Mouse (Mus musculus): Measurements from ENCODE around the gene Midn. TPM values are rescaled to one million over a fixed set of nuclear protein-coding genes. Genes with fewer than 3 reads are reported as not detected.
A peak's percentile ranks its signal among the peaks of the same experiment; 100 is the strongest.

Midn gene
- polyA plus RNA-seq, 1 experiment from 2014 or later, result 16.1 TPM

DNA sequence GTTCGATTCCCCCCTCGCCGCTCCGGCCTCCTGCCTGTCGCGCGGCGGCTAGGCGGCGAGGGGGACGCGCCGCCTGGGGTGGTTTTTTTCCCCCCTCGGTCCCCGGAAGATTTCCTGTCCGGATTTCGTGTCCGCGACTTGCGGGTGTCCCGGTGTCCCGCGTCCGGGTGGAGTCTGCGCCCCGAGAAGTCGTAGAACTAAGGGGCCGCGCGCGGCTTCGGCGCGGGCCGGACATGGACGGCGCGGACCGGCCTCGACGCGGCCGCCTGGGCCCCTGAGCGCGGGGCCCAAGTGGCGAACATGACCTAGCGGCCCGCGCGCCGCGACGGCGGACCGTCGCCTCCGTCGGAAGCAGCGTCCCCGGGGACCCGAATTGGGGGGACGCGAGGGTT lies 32.1 kb upstream of the Midn start:
- peaks cover 37% of the 10 kb centered on the region for H3K4me1 ChIP-seq (replicated peaks)
- H3K9ac ChIP-seq, result peak overlapping the region; percentile 95
- H3K27ac ChIP-seq, result peak overlapping the region; percentile 83
- H3K4me2 ChIP-seq (replicated peaks), result peak overlapping the region; percentile 93
- under 1% methylated on average over 63 of the region's 63 CpGs for WGBS
- no peak for ATAC-seq
- peak overlapping the region; percentile 90 for H3K4me3 ChIP-seq (replicated peaks)
- no peaks in the 10 kb centered on the region for H3K27me3 ChIP-seq (replicated peaks)
- peaks cover 16% of the 10 kb centered on the region for H3K36me3 ChIP-seq
- no peaks in the 10 kb centered on the region for H3K9me3 ChIP-seq

- no peaks in the 10 kb centered on the region for H3K9me3 ChIP-seq
- 0 out of 2 replicates have a peak overlapping the region, but pooled peaks have one; percentile 83 for H3K27ac ChIP-seq
- H3K4me2 ChIP-seq (replicated peaks), result peak overlapping the region; percentile 93
- H3K9ac ChIP-seq, result peak overlapping the region; percentile 95
- no peak for ATAC-seq
- H3K4me3 ChIP-seq (replicated peaks), result peak overlapping the region; percentile 90
- H3K4me1 ChIP-seq (replicated peaks), result peaks cover 37% of the 10 kb centered on the region
- H3K27me3 ChIP-seq (replicated peaks), result no peaks in the 10 kb centered on the region
- WGBS, result under 1% methylated on average over 27 of the region's 27 CpGs
- peaks cover 19% of the 10 kb centered on the region for H3K36me3 ChIP-seq
Observed at GRCm38 (mm10) chr10:80116563-80116926, 31.5 kb upstream of the Midn start.

DNA sequence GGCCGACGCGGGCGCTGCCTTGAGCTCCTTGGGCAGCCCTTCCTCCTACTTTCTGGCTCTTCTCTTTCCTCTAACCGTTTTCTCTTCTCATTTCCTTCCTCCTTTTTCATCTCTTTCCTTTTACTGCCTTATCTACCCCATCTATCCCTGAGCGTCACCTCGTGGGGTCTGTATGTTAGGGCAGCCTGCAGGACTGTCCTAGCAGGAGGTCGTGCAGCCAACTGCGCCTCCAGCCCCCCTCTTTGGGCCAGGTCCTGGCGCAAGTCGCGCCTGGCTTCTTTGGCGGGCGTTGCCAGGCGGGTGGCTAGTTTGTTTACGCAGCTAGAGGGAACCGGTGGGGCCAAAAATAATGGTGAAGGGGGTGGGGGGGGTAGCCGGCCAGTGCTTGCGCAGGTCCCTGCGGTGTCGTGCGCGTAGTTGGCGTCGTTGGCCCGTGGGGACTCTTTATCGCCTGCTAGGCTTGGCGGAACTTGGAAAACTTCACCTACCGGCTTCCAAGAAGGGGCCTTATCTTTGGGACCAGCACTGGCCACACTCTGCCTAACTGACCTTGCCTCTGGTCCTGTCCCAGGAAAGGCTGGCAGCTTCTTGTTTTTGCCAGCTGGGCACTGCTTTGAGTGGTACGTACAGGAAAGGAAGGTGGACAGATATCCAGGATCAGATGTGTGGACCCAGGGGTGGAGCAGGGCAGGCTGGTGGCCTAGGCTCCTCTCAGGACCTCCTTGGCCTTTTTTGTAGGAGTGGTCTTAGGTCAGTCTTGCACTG lies 31.0 kb upstream of the Midn start:
- peaks cover 37% of the 10 kb centered on the region for H3K4me1 ChIP-seq (replicated peaks)
- ATAC-seq, result no peak
- WGBS, result 3% methylated on average over 30 of the region's 30 CpGs
- peak overlapping the region; percentile 93 for H3K4me2 ChIP-seq (replicated peaks)
- H3K27ac ChIP-seq, result no peak overlapping the region
- no peaks in the 10 kb centered on the region for H3K27me3 ChIP-seq (replicated peaks)
- H3K9me3 ChIP-seq, result no peaks in the 10 kb centered on the region
- H3K9ac ChIP-seq, result peak overlapping the region; percentile 95
- H3K4me3 ChIP-seq (replicated peaks), result peak overlapping the region; percentile 90
- H3K36me3 ChIP-seq, result peaks cover 22% of the 10 kb centered on the region

- H3K9me3 ChIP-seq, result no peaks in the 10 kb centered on the region
Observed at GRCm38 (mm10) chr10:80117736-80118135, 30.3 kb upstream of the Midn start.

DNA sequence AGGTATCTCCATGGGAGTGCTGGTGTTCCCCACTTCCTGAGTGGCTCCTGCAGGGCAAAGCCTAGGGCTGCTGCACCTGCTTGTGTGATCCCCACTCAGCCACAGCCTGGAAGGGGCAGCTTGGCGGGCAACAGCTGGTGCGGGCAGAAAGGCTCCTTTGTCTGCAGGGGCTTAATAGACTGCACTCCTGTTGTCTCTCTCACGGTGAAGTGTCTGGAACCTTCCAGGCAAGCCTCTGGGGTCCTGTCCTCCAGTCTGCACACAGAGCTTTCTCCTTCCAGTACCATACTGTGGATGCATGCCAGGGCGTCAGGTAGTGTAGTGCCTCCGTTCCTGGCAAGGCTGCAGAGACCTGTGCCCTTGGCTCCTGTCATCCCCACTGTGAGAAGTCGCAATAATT lies 29.5 kb upstream of the Midn start:
- peak overlapping the region; percentile 95; the same call in 1 of the 2 replicates for H3K9ac ChIP-seq
- peak overlapping the region; percentile 90 for H3K4me3 ChIP-seq (replicated peaks)

More at GRCm38 (mm10) chr10:80117736-80118135, 30.3 kb upstream of the Midn start:
- Histone ChIP-seq H3K27ac (no peak overlapping the region), H3K9ac (peak overlapping the region; percentile 95), H3K27me3 (replicated peaks) (no peaks in the 10 kb centered on the region), H3K36me3 (peaks cover 22% of the 10 kb centered on the region), H3K4me1 (replicated peaks) (peaks cover 37% of the 10 kb centered on the region), H3K4me2 (replicated peaks) (peak overlapping the region; percentile 93), H3K4me3 (replicated peaks) (peak overlapping the region; percentile 90)
- no peak for ATAC-seq
- WGBS, result 25% methylated on average over 1 of the region's 1 CpGs

GRCm38 (mm10) chr10:80120146-80120545 lies 27.9 kb upstream of the Midn start:
- H3K9ac ChIP-seq, result 0 out of 2 replicates have a peak overlapping the region, but pooled peaks have one; percentile 23
- ATAC-seq, result no peak
- no peaks in the 10 kb centered on the region for H3K27me3 ChIP-seq (replicated peaks)
- H3K4me1 ChIP-seq (replicated peaks), result peaks cover 27% of the 10 kb centered on the region
- WGBS, result 79% methylated on average over 2 of the region's 2 CpGs
- no peak overlapping the region for H3K4me3 ChIP-seq (replicated peaks)
- peaks cover 26% of the 10 kb centered on the region for H3K36me3 ChIP-seq
- H3K9me3 ChIP-seq, result no peaks in the 10 kb centered on the region
- no peak overlapping the region for H3K4me2 ChIP-seq (replicated peaks)
- H3K27ac ChIP-seq, result no peak overlapping the region

More for the DNA sequence above, 29.5 kb upstream of the Midn start:
- H3K36me3 ChIP-seq, result peaks cover 22% of the 10 kb centered on the region
- no peak for ATAC-seq
- 0 out of 2 replicates have a peak overlapping the region, but pooled peaks have one; percentile 15 for H3K27ac ChIP-seq
- H3K9me3 ChIP-seq, result no peaks in the 10 kb centered on the region
- H3K4me2 ChIP-seq (replicated peaks), result peak overlapping the region; percentile 93
- 67% methylated on average over 6 of the region's 6 CpGs for WGBS
- no peaks in the 10 kb centered on the region for H3K27me3 ChIP-seq (replicated peaks)
- H3K4me1 ChIP-seq (replicated peaks), result peaks cover 37% of the 10 kb centered on the region

DNA sequence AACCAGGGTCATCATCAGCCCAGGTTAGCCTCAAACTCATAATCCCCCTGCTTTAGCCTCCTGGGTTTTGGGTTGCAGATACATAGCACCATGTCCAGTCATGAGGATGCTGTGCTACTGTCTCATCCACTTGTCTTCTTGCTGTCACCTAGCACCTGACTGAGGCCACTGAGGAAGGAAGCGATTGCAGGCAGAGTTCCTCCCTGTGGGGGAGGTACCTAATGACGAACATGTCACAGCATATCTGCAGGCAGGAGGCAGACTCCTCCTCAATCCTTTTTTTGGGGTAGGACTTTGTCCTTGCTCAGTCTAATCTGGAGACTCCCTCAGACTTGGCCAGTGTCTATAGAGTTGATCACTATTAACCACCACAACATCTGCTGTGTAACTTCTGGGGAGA lies 26.4 kb upstream of the Midn start:
- no peak for ATAC-seq
- H3K36me3 ChIP-seq, result peaks cover 37% of the 10 kb centered on the region
- WGBS, result 87% methylated on average over 2 of the region's 2 CpGs
- H3K27ac ChIP-seq, result no peak overlapping the region
- H3K4me3 ChIP-seq (replicated peaks), result no peak overlapping the region
- no peaks in the 10 kb centered on the region for H3K9me3 ChIP-seq
- H3K9ac ChIP-seq, result no peak overlapping the region
- H3K4me1 ChIP-seq (replicated peaks), result peaks cover 27% of the 10 kb centered on the region
- H3K4me2 ChIP-seq (replicated peaks), result no peak overlapping the region
- H3K27me3 ChIP-seq (replicated peaks), result no peaks in the 10 kb centered on the region

DNA sequence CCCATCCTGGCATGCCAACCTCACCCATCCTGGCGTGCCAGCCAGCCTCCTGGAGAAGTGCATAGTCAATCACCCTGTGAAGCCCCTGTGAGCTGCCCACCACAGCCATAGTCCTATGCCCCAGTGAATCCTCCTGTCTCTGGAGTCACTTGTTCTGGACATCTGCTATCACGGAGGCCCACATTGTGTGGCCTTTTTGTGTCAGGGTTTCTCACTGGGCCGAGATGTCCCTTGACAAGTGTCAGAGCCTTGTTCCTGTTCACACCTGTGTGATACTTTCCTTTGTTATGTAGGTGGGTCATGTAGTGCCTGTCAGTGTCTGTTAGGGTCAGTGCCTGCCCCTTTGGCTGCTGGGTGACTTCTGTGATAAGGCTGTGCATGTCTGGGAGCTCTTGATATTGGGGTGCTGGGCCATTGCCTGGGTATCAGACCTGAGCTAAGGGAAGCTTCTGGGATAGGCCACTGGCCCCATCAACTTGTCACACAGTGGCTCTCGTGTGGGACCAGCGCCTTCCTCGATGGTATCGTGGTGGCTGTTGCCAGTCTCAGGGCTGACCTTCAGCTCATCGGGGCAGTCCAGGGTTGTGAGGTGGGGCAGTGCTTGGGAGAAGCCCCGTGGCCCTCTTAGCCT lies 24.0 kb upstream of the Midn start:
- Histone ChIP-seq H3K9me3 (no peaks in the 10 kb centered on the region), H3K9ac (no peak overlapping the region), H3K4me1 (replicated peaks) (peaks cover 6% of the 10 kb centered on the region; the same call in 1 of the 2 replicates), H3K4me3 (replicated peaks) (no peak overlapping the region), H3K27me3 (replicated peaks) (no peaks in the 10 kb centered on the region), H3K27ac (no peak overlapping the region), H3K36me3 (peaks cover 52% of the 10 kb centered on the region), H3K4me2 (replicated peaks) (no peak overlapping the region)
- 83% methylated on average over 9 of the region's 9 CpGs for WGBS
- ATAC-seq, result 0 out of 2 replicates have a peak, but pooled peaks have one; percentile 19

DNA sequence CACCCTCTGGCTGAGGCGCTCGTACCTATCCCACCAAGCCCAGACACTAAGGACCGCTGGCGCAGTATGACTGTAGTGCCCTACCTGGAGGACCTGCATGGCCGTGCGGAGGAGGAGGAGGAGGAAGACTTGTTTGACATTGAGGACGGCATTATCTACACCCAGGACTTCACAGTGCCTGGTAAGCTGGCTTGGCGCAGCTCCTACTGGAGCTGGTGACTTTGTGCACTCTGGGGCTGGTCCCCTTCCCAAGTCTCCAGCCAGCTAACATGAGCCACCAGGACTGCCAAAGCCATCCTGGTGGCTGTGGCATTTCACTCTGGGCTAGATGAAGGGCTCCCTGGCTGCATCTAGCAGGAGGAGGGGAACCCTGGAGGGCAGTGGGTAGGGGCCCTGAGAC lies 20.2 kb upstream of the Midn start:
- WGBS, result 97% methylated on average over 8 of the region's 8 CpGs
- H3K9ac ChIP-seq, result no peak overlapping the region
- H3K36me3 ChIP-seq, result peaks cover 62% of the 10 kb centered on the region
- no peak overlapping the region for H3K4me2 ChIP-seq (replicated peaks)
- H3K27me3 ChIP-seq (replicated peaks), result no peaks in the 10 kb centered on the region
- no peak for ATAC-seq
- H3K9me3 ChIP-seq, result no peaks in the 10 kb centered on the region
- H3K4me3 ChIP-seq (replicated peaks), result no peak overlapping the region
- H3K4me1 ChIP-seq (replicated peaks), result peaks cover 26% of the 10 kb centered on the region
- H3K27ac ChIP-seq, result no peak overlapping the region

GRCm38 (mm10) chr10:80129846-80130245 lies 18.2 kb upstream of the Midn start:
- H3K4me1 ChIP-seq (replicated peaks), result peaks cover 30% of the 10 kb centered on the region
- H3K27ac ChIP-seq, result peak overlapping the region; percentile 51
- H3K4me2 ChIP-seq (replicated peaks), result no peak overlapping the region
- H3K4me3 ChIP-seq (replicated peaks), result no peak overlapping the region
- no peak overlapping the region for H3K9ac ChIP-seq
- peaks cover 61% of the 10 kb centered on the region for H3K36me3 ChIP-seq
- no peaks in the 10 kb centered on the region for H3K9me3 ChIP-seq
- peak; percentile 23 for ATAC-seq
- H3K27me3 ChIP-seq (replicated peaks), result no peaks in the 10 kb centered on the region
- whole genome bisulfite sequencing, result 82% methylated on average over 9 of the region's 9 CpGs

DNA sequence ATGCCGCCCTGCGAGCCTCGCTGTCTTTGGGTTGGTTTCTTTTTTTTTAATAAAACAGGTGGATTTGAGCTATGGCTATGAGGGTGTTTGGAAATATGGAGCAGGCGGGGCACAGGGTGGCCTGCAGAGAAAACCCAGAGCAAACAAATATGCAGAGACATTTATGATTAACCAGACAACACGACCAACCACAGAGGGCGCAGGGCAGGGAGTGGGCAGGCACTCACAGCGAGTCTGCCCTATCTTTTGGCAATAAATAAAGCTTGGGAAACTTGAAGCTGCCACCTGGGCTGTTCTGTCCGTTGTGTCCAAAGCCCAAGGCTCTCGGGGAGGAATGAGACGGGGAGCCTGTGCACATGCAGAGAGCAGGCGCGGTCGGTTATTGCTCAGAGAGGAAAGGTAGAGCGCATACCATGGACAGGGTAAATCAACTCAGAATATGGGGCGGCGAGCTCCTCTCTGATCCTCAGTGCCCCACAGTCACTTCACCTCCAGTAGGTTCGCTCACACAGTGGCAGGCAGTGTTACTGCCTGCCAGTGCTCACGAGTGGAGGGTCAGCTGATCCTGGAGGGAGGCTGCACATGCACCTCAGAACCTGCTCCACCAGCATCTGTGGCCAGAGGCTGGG lies 17.6 kb upstream of the Midn start:
- H3K4me2 ChIP-seq (replicated peaks), result peak overlapping the region; percentile 33
- peaks cover 30% of the 10 kb centered on the region for H3K4me1 ChIP-seq (replicated peaks)
- H3K4me3 ChIP-seq (replicated peaks), result no peak overlapping the region; the same call in 1 of the 2 replicates
- peaks cover 56% of the 10 kb centered on the region for H3K36me3 ChIP-seq
- 59% methylated on average over 18 of the region's 18 CpGs for WGBS
- peak overlapping the region; percentile 20; the same call in 1 of the 2 replicates for H3K9ac ChIP-seq
- no peaks in the 10 kb centered on the region for H3K9me3 ChIP-seq
- no peaks in the 10 kb centered on the region for H3K27me3 ChIP-seq (replicated peaks)
- ATAC-seq, result peak; percentile 77
- H3K27ac ChIP-seq, result peak overlapping the region; percentile 51

DNA sequence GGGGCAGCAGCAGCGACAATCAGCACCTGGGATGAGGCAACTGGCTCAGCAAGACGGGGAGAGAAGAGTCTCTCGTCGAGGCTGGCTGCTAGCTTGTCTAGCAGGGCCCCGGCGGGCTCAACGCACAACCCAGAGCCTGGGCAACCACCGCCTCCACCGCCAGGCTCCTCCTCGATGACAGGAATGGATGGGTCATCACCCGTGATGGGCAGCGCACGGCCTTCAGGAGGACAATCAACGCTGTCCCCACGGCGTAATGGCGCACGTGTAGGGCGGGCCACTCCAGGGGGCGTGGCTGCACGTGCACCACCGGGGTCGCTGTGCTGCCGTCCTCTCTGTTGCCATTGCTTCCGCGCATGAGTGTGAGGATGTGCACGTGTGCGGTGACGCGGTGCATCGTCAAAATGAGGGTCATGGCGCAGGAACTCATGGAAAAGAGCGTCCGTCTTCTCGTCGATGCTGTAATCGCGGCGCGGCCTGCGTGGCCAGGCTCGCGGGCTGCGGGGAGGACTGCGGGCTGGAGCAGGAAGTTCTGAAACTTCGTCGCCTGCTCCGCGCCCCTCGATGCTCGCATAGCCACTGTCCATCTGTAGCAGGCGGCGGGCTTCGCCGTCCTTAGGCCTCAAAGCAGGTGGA lies 16.6 kb upstream of the Midn start:
- Histone ChIP-seq H3K4me1 (replicated peaks) (peaks cover 30% of the 10 kb centered on the region), H3K27me3 (replicated peaks) (no peaks in the 10 kb centered on the region; the same call in 1 of the 2 replicates), H3K27ac (peak overlapping the region; percentile 51), H3K9me3 (no peaks in the 10 kb centered on the region), H3K4me3 (replicated peaks) (peak overlapping the region; percentile 2; the same call in 1 of the 2 replicates), H3K4me2 (replicated peaks) (peak overlapping the region; percentile 33), H3K9ac (0 out of 2 replicates have a peak overlapping the region, but pooled peaks have one; percentile 20), H3K36me3 (peaks cover 50% of the 10 kb centered on the region)
- 23% methylated on average over 55 of the region's 55 CpGs for WGBS
- ATAC-seq, result no peak
